Mouse (Mus musculus): ENCODE results near the gene Obp2a.
"Not testable (repeated sequence)": the region's sequence is repeated elsewhere in the genome, so short reads cannot be mapped to it uniquely, and the experiment has no call there.

Gene Obp2a

GRCm38 (mm10) chr2:25709791-25710190 is 9.9 kb downstream of the Obp2a start:
- DNase-seq (ENCODE audit: low spot score), result not testable (repeated sequence)

GRCm38 (mm10) chr2:25711641-25712040 is 11.8 kb downstream of the Obp2a start:
- DNase-seq (ENCODE audit: low spot score), result not testable (repeated sequence)

- DNase-seq (ENCODE audit: low spot score), result no peak
Observed at GRCm38 (mm10) chr2:25717222-25717621, 17.4 kb downstream of the Obp2a start.

GRCm38 (mm10) chr2:25733199-25733930 is 33.5 kb downstream of the Obp2a start:
- no peak for DNase-seq (ENCODE audit: low spot score)

GRCm38 (mm10) chr2:25736709-25737108 is 36.9 kb downstream of the Obp2a start, which contains the start of gene Obp2b:
Gene Obp2b (plus strand): TSS chr2:25737009.
- not testable (repeated sequence) for DNase-seq (ENCODE audit: low spot score)

GRCm38 (mm10) chr2:25741671-25742070 is 41.8 kb downstream of the Obp2a start:
- DNase-seq (ENCODE audit: low spot score), result peak; percentile 13

Data from c-Kit-positive CD71-positive TER-119-positive erythroid progenitor cells, embryonic 14.5 days (primary cell).